Mouse (Mus musculus) embryonic facial prominence, embryonic 14.5 days (tissue): ENCODE measurements around the gene Txnrd2. TPM values are rescaled to one million over a fixed set of nuclear protein-coding genes. Genes with fewer than 3 reads are reported as not detected.

ENCODE experiments used
- ATAC-seq: fragments of 200-750 bp; cut with Nextera tagmentation; 2 replicates; pipeline ENCODE4 v1.8.0; 2017; ENCODE audit warnings: low read depth, moderate number of reproducible peaks, moderate TSS enrichment
- DNase-seq: peaks from one replicate; pipeline ENCODE4 v3.0.0-alpha.2; 2015; ENCODE audit warnings: low spot score
- H3K27ac ChIP-seq: fragments of 300-500 bp; sonication (generic); replicated peaks from 2 replicates; pipeline ENCODE4 v1.5.1; 2014; ENCODE audit warnings: low read depth, mild to moderate bottlenecking, low read length, moderate library complexity
- H3K27me3 ChIP-seq: fragments of 300-500 bp; sonication (generic); replicated peaks from 2 replicates; pipeline ENCODE4 v1.6.1; 2014; ENCODE audit warnings: low read length; ENCODE audit not compliant: control insufficient read depth, insufficient read depth
- H3K36me3 ChIP-seq: fragments of 300-500 bp; sonication (generic); 2 replicates; pipeline ENCODE4 v1.6.1; 2014; ENCODE audit warnings: low read length, mixed read lengths; ENCODE audit not compliant: control insufficient read depth, insufficient read depth
- H3K4me1 ChIP-seq: fragments of 300-500 bp; sonication (generic); 2 replicates; pipeline ENCODE4 v1.6.1; 2014; ENCODE audit warnings: antibody characterized with exemption, low read length; ENCODE audit not compliant: control insufficient read depth, insufficient read depth
- H3K4me2 ChIP-seq: fragments of 300-500 bp; sonication (generic); 2 replicates; pipeline ENCODE4 v1.6.1; 2014; ENCODE audit warnings: low read depth, mild to moderate bottlenecking, low read length, moderate library complexity, mixed read lengths
- H3K4me3 ChIP-seq: fragments of 300-500 bp; sonication (generic); 2 replicates; pipeline ENCODE4 v1.5.1; 2014; ENCODE audit warnings: low read depth, mild to moderate bottlenecking, low read length
- H3K9ac ChIP-seq: fragments of 300-500 bp; sonication (generic); 2 replicates; pipeline ENCODE4 v1.6.1; 2014; ENCODE audit warnings: low read depth, mild to moderate bottlenecking, low read length, moderate library complexity, mixed read lengths
- H3K9me3 ChIP-seq: fragments of 300-500 bp; sonication (generic); 2 replicates; pipeline ENCODE4 v1.6.1; 2016; ENCODE audit warnings: low read length; ENCODE audit not compliant: control insufficient read depth
- WGBS: fragments of 180-500 bp; shearing (Covaris S2); extraction: QIAGEN DNeasy Blood & Tissue Kit; methylation state at CpG from one replicate; pipeline ENCODE4 v1.1.7; 2014; 5-methylcytosine and 5-hydroxymethylcytosine counted together
- polyA plus RNA-seq: library from polyadenylated mRNA; unstranded; fragments of >200 nt; fragmentation: Nextera tagmentation; extraction: Ambion mirVana; gene quantifications from 2 replicates; pipeline ENCODE4 v1.2.1, GENCODE M21; 2014

Gene Txnrd2
- polyA plus RNA-seq, 1 experiment from 2014 or later: 14.7 TPM

GRCm38 (mm10) chr16:18459335-18459954, 33.3 kb downstream of the Txnrd2 start:
- peak overlapping the region; percentile 75 for H3K27ac ChIP-seq
- DNase-seq (peak; percentile 61), ATAC-seq (peak; percentile 31)
- H3K4me1 ChIP-seq: peaks cover 39% of the 10 kb centered on the region
- H3K9me3 ChIP-seq: no peaks in the 10 kb centered on the region
- peak overlapping the region; percentile 43 for H3K4me2 ChIP-seq
- H3K4me3 ChIP-seq: peak overlapping the region; percentile 9; the same call in 1 of the 2 replicates
- H3K27me3 ChIP-seq: no peaks in the 10 kb centered on the region
- H3K9ac ChIP-seq: peak overlapping the region; percentile 34; the same call in 1 of the 2 replicates
- 5% methylated on average over 12 of the region's 12 CpGs for WGBS
- peaks cover 5% of the 10 kb centered on the region; the same call in 1 of the 2 replicates for H3K36me3 ChIP-seq

GRCm38 (mm10) chr16:18459955-18460370, 33.8 kb downstream of the Txnrd2 start:
- H3K4me2 ChIP-seq: peak overlapping the region; percentile 43
- peaks cover 39% of the 10 kb centered on the region for H3K4me1 ChIP-seq
- WGBS: under 1% methylated on average over 10 of the region's 11 CpGs
- ATAC-seq: peak; percentile 90
- H3K27ac ChIP-seq: peak overlapping the region; percentile 75
- peaks cover 5% of the 10 kb centered on the region; the same call in 1 of the 2 replicates for H3K36me3 ChIP-seq
- peak; percentile 92 for DNase-seq
- peak overlapping the region; percentile 34; the same call in 1 of the 2 replicates for H3K9ac ChIP-seq
- H3K4me3 ChIP-seq: peak overlapping the region; percentile 9; the same call in 1 of the 2 replicates
- no peaks in the 10 kb centered on the region for H3K27me3 ChIP-seq
- H3K9me3 ChIP-seq: no peaks in the 10 kb centered on the region

- Histone ChIP-seq H3K36me3 (peaks cover 5% of the 10 kb centered on the region; the same call in 1 of the 2 replicates), H3K9me3 (no peaks in the 10 kb centered on the region), H3K4me1 (peaks cover 39% of the 10 kb centered on the region), H3K27ac (no peak overlapping the region), H3K9ac (no peak overlapping the region), H3K4me3 (no peak overlapping the region), H3K27me3 (no peaks in the 10 kb centered on the region), H3K4me2 (no peak overlapping the region)
- DNase-seq (no peak), ATAC-seq (no peak)
- 88% methylated on average over 3 of the region's 3 CpGs for WGBS
Measured at GRCm38 (mm10) chr16:18460826-18461225, 34.6 kb downstream of the Txnrd2 start.

GRCm38 (mm10) chr16:18462031-18462430, 35.8 kb downstream of the Txnrd2 start:
- Histone ChIP-seq H3K4me2 (no peak overlapping the region), H3K4me3 (no peak overlapping the region), H3K9ac (no peak overlapping the region), H3K27ac (no peak overlapping the region), H3K9me3 (no peaks in the 10 kb centered on the region), H3K27me3 (no peaks in the 10 kb centered on the region), H3K36me3 (peaks cover under 1% of the 10 kb centered on the region; the same call in 1 of the 2 replicates), H3K4me1 (peaks cover 39% of the 10 kb centered on the region)
- ATAC-seq (no peak), DNase-seq (no peak)
- WGBS: 61% methylated on average over 9 of the region's 9 CpGs

- 52% methylated on average over 8 of the region's 8 CpGs for WGBS
- no peaks in the 10 kb centered on the region for H3K36me3 ChIP-seq
- DNase-seq: no peak
Measured at GRCm38 (mm10) chr16:18462598-18462997, 36.4 kb downstream of the Txnrd2 start.

GRCm38 (mm10) chr16:18464271-18464670, 38.1 kb downstream of the Txnrd2 start:
- ATAC-seq: 0 out of 2 replicates have a peak, but pooled peaks have one; percentile 31
- DNase-seq: peak; percentile 74
- Histone ChIP-seq H3K9me3 (no peaks in the 10 kb centered on the region), H3K4me1 (peaks cover 34% of the 10 kb centered on the region), H3K4me3 (no peak overlapping the region), H3K27ac (peak overlapping the region; percentile 33; the same call in 1 of the 2 replicates), H3K27me3 (no peaks in the 10 kb centered on the region), H3K36me3 (no peaks in the 10 kb centered on the region; the same call in 1 of the 2 replicates), H3K9ac (no peak overlapping the region), H3K4me2 (no peak overlapping the region)
- WGBS: 47% methylated on average over 3 of the region's 3 CpGs

More at GRCm38 (mm10) chr16:18462598-18462997, 36.4 kb downstream of the Txnrd2 start:
- H3K27ac ChIP-seq: no peak overlapping the region
- no peaks in the 10 kb centered on the region for H3K27me3 ChIP-seq
- no peak for ATAC-seq
- no peak overlapping the region for H3K4me3 ChIP-seq
- no peak overlapping the region for H3K9ac ChIP-seq
- H3K4me1 ChIP-seq: peaks cover 39% of the 10 kb centered on the region
- no peaks in the 10 kb centered on the region for H3K9me3 ChIP-seq
- H3K4me2 ChIP-seq: no peak overlapping the region

- Histone ChIP-seq H3K4me2 (no peak overlapping the region), H3K9me3 (no peaks in the 10 kb centered on the region), H3K27ac (no peak overlapping the region), H3K4me1 (peaks cover 8% of the 10 kb centered on the region; the same call in 1 of the 2 replicates), H3K27me3 (no peaks in the 10 kb centered on the region), H3K36me3 (no peaks in the 10 kb centered on the region; the same call in 1 of the 2 replicates), H3K9ac (no peak overlapping the region), H3K4me3 (no peak overlapping the region)
- WGBS: 43% methylated on average over 1 of the region's 1 CpGs
- ATAC-seq (no peak), DNase-seq (no peak)
Measured at GRCm38 (mm10) chr16:18470829-18471228, 44.6 kb downstream of the Txnrd2 start.

GRCm38 (mm10) chr16:18471381-18471955, 45.3 kb downstream of the Txnrd2 start:
- Histone ChIP-seq H3K36me3 (no peaks in the 10 kb centered on the region; the same call in 1 of the 2 replicates), H3K27ac (no peak overlapping the region), H3K9ac (0 out of 2 replicates have a peak overlapping the region, but pooled peaks have one; percentile 2), H3K4me2 (no peak overlapping the region), H3K27me3 (no peaks in the 10 kb centered on the region), H3K4me3 (no peak overlapping the region), H3K9me3 (no peaks in the 10 kb centered on the region), H3K4me1 (peaks cover 8% of the 10 kb centered on the region; the same call in 1 of the 2 replicates)
- DNase-seq: no peak
- peak; percentile 48; the same call in 1 of the 2 replicates for ATAC-seq
- 60% methylated on average over 11 of the region's 11 CpGs for WGBS
